Mouse (Mus musculus) erythroblast, embryonic 14.5 days (primary cell): Measurements from ENCODE around the gene Mpzl2.

Experiments used
- GATA1 ChIP-seq: IDR thresholded peaks from 2 replicates; pipeline ENCODE4 v1.6.1; 2012; ENCODE audit warnings: low read length, inconsistent platforms, mixed read lengths
- TAL1 ChIP-seq: IDR thresholded peaks from 3 replicates; pipeline ENCODE4 v1.6.1; 2012; ENCODE audit warnings: low read length, inconsistent platforms, mixed read lengths

DNA sequence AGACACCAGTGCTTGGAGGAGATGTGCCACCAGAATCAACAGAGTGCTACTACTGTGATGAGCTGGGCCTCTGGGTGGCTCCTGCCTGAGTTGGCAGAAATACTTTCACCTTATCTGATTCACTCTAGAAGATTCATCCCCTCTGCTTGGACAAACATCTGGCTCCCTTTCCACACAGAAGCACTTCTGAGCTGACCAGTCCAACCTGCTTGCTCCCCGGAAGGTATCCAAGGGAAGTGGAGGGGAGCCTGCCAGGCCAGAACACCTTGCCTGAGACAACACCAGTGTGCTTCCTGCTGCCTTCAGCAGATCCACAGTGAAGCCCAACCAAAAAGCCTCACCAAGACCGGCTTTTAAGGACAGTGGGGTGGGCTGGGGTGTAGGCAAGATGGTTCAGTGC, 15.4 kb upstream of the Mpzl2 start:
- TF ChIP-seq GATA1, result no peak
- TF ChIP-seq TAL1, result no peak
